ENCODE assay signal across 19 mouse cellular contexts in the genomic region with DNA sequence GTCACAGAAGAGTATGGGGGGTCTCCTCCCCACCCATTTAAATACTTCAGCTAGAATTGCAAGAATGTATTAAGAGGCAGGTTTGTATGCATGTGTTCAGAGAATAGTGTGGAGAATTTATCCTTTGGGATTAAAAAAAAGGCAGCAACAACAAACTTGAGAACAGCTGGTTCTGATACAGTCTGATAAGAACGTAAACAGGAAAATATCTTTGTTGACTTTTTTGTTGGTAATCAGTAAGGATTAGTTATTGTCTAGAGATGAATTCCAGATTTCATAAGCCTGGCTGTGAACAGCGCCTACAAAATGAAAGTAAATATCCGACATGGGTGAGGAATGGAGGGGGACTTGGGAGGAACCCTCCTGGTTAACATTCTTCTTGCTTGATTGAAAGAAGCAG.
DNase-seq lines count a peak whose midpoint lies in the region; ATAC-seq and TF ChIP-seq lines count a peak whose summit lies in the region.
"Had no signal": no experiment of that assay in that cellular context is flagged by ENCODE, and none has a peak within 500 bp of the region (broad histone marks: within the 10 kb centered on the region; RNA-seq: fewer than 3 reads in every experiment).

No protein-coding gene starts in this region.

- no peaks in the 10 kb centered on the region; the same call in 1 of the 2 replicates for H3K27me3 ChIP-seq in embryonic facial prominence, embryonic 13.5 days
- 0 out of 2 replicates have a peak, but pooled peaks cover 7% of the 10 kb centered on the region for H3K27me3 ChIP-seq in embryonic facial prominence, embryonic 10.5 days (replicated peaks; ENCODE audit: low read depth, poor library complexity, severe bottlenecking)
- 0 out of 2 replicates have a peak, but pooled peaks cover 6% of the 10 kb centered on the region for H3K27me3 ChIP-seq in heart, postnatal 0 days (ENCODE audit: control insufficient read depth, insufficient read depth, low read length)
- peaks cover 6% of the 10 kb centered on the region for H3K27me3 ChIP-seq in lung, embryonic 16.5 days (ENCODE audit: control insufficient read depth, insufficient read depth, low read depth, low read length)
- no peaks in the 10 kb centered on the region; the same call in 1 of the 2 replicates for H3K27me3 ChIP-seq in liver, embryonic 12.5 days (replicated peaks)
- H3K27me3 ChIP-seq: intestine, embryonic 15.5 days had no signal

- no peak for TF ChIP-seq EP300 in heart, postnatal 0 days (IDR thresholded peaks at IDR 0.05; ENCODE audit: low read depth)

- WGBS in embryonic facial prominence, embryonic 13.5 days = 29% methylated on average over 3 of the region's 3 CpGs
- WGBS in embryonic facial prominence, embryonic 10.5 days = 77% methylated on average over 3 of the region's 3 CpGs
- 55% methylated on average over 3 of the region's 3 CpGs for WGBS in heart, postnatal 0 days
- WGBS in lung, embryonic 16.5 days = 44% methylated on average over 3 of the region's 3 CpGs
- 69% methylated on average over 3 of the region's 3 CpGs for WGBS in liver, embryonic 12.5 days (ENCODE audit: insufficient replicate concordance)

- no peak for TF ChIP-seq CTCF in heart, postnatal 0 days (IDR thresholded peaks at IDR 0.05; ENCODE audit: low read depth)

- no peaks in the 10 kb centered on the region; the same call in 1 of the 2 replicates for H3K4me1 ChIP-seq in embryonic facial prominence, embryonic 13.5 days
- peaks cover 5% of the 10 kb centered on the region; the same call in 1 of the 2 replicates for H3K4me1 ChIP-seq in embryonic facial prominence, embryonic 10.5 days
- H3K4me1 ChIP-seq in heart, postnatal 0 days (ENCODE audit: control insufficient read depth, insufficient read depth) = 0 out of 2 replicates have a peak, but pooled peaks cover 7% of the 10 kb centered on the region
- peaks cover 6% of the 10 kb centered on the region; the same call in 1 of the 2 replicates for H3K4me1 ChIP-seq in lung, embryonic 16.5 days (replicated peaks; ENCODE audit: control insufficient read depth, insufficient read depth, low read length)
- H3K4me1 ChIP-seq in liver, embryonic 12.5 days = no peaks in the 10 kb centered on the region
- H3K4me1 ChIP-seq: hindbrain, embryonic 13.5 days had no signal

- no peak for DNase-seq in embryonic facial prominence, embryonic 10.5 days (ENCODE audit: low spot score)
- no peak for DNase-seq in heart, postnatal 0 days (ENCODE audit: low spot score)
- DNase-seq in heart, postnatal 36 days = no peak
- DNase-seq in lung, postnatal 10 days = no peak
- no peak for DNase-seq in spleen, postnatal 10 days (ENCODE audit: low spot score in 2 of 2)
- DNase-seq: adrenal gland, postnatal 10 days; cerebellum, adult 11-12 months; cerebellum, postnatal 36 days; kidney, postnatal 25 days; layer of hippocampus, adult 9-11 months had no signal

- no peak overlapping the region for H3K4me3 ChIP-seq in embryonic facial prominence, embryonic 13.5 days
- no peak overlapping the region for H3K4me3 ChIP-seq in embryonic facial prominence, embryonic 10.5 days
- H3K4me3 ChIP-seq in heart, postnatal 0 days (ENCODE audit: low read depth, low read length) = no peak overlapping the region
- 0 out of 2 replicates have a peak overlapping the region, but pooled peaks have one; percentile 14 for H3K4me3 ChIP-seq in lung, embryonic 16.5 days (ENCODE audit: low read length)
- no peak overlapping the region for H3K4me3 ChIP-seq in liver, embryonic 12.5 days
- H3K4me3 ChIP-seq: hindbrain, embryonic 13.5 days; intestine, embryonic 15.5 days; limb, embryonic 12.5 days had no signal

- intact Hi-C loops in heart, postnatal 36 days (cut with DNase I) = loop anchor here (5.0 kb wide), 4 partner anchors 53 to 433 kb away; no protein-coding TSS in a partner anchor

- no peaks in the 10 kb centered on the region for H3K36me3 ChIP-seq in embryonic facial prominence, embryonic 13.5 days
- H3K36me3 ChIP-seq in embryonic facial prominence, embryonic 10.5 days (replicated peaks) = no peaks in the 10 kb centered on the region
- H3K36me3 ChIP-seq in heart, postnatal 0 days (replicated peaks; ENCODE audit: control insufficient read depth, insufficient read depth, low read length) = no peaks in the 10 kb centered on the region
- no peaks in the 10 kb centered on the region for H3K36me3 ChIP-seq in lung, embryonic 16.5 days (ENCODE audit: control insufficient read depth, insufficient read depth, low read length)
- H3K36me3 ChIP-seq in liver, embryonic 12.5 days = no peaks in the 10 kb centered on the region
- H3K36me3 ChIP-seq: hindbrain, embryonic 13.5 days; intestine, embryonic 15.5 days; limb, embryonic 12.5 days had no signal

- peak overlapping the region; percentile 14; the same call in 1 of the 2 replicates for H3K4me2 ChIP-seq in embryonic facial prominence, embryonic 13.5 days
- 0 out of 2 replicates have a peak overlapping the region, but pooled peaks have one; percentile 1 for H3K4me2 ChIP-seq in heart, postnatal 0 days (ENCODE audit: low read depth, low read length)
- peak overlapping the region; percentile 19; the same call in 1 of the 2 replicates for H3K4me2 ChIP-seq in lung, embryonic 16.5 days (ENCODE audit: low read depth, low read length)
- H3K4me2 ChIP-seq in liver, embryonic 12.5 days = no peak overlapping the region
- H3K4me2 ChIP-seq: hindbrain, embryonic 13.5 days; intestine, embryonic 15.5 days; limb, embryonic 12.5 days had no signal

- no peak for ATAC-seq in embryonic facial prominence, embryonic 13.5 days (ENCODE audit: insufficient number of reproducible peaks, insufficient read depth, low FRiP score, low TSS enrichment, low read depth)
- ATAC-seq in heart, postnatal 0 days (ENCODE audit: insufficient read depth, low read depth) = no peak
- ATAC-seq in lung, embryonic 16.5 days (ENCODE audit: low read depth) = no peak
- no peak for ATAC-seq in liver, embryonic 12.5 days
- ATAC-seq: forebrain, embryonic 16.5 days; intestine, embryonic 15.5 days; midbrain, embryonic 16.5 days had no signal

- H3K9me3 ChIP-seq in embryonic facial prominence, embryonic 13.5 days = no peaks in the 10 kb centered on the region
- no peaks in the 10 kb centered on the region for H3K9me3 ChIP-seq in embryonic facial prominence, embryonic 10.5 days
- no peaks in the 10 kb centered on the region for H3K9me3 ChIP-seq in heart, postnatal 0 days (replicated peaks; ENCODE audit: control insufficient read depth, low read length)
- no peaks in the 10 kb centered on the region for H3K9me3 ChIP-seq in lung, embryonic 16.5 days (ENCODE audit: control insufficient read depth, low read length)
- H3K9me3 ChIP-seq in liver, embryonic 12.5 days (replicated peaks) = no peaks in the 10 kb centered on the region
- H3K9me3 ChIP-seq: hindbrain, embryonic 13.5 days; intestine, embryonic 15.5 days; limb, embryonic 12.5 days had no signal

- no peak overlapping the region for H3K9ac ChIP-seq in embryonic facial prominence, embryonic 13.5 days
- no peak overlapping the region for H3K9ac ChIP-seq in heart, postnatal 0 days (replicated peaks; ENCODE audit: low read depth, low read length)
- no peak overlapping the region for H3K9ac ChIP-seq in lung, embryonic 16.5 days (ENCODE audit: low read length)
- no peak overlapping the region for H3K9ac ChIP-seq in liver, embryonic 12.5 days
- H3K9ac ChIP-seq: hindbrain, embryonic 13.5 days; intestine, embryonic 15.5 days; limb, embryonic 12.5 days; liver, embryonic 14.5 days had no signal

- H3K27ac ChIP-seq in embryonic facial prominence, embryonic 13.5 days = no peak overlapping the region
- H3K27ac ChIP-seq in embryonic facial prominence, embryonic 10.5 days (replicated peaks) = no peak overlapping the region
- no peak overlapping the region for H3K27ac ChIP-seq in heart, postnatal 0 days (ENCODE audit: low read depth)
- no peak overlapping the region for H3K27ac ChIP-seq in lung, embryonic 16.5 days (ENCODE audit: low read length)
- no peak overlapping the region for H3K27ac ChIP-seq in liver, embryonic 12.5 days
- H3K27ac ChIP-seq: hindbrain, embryonic 13.5 days; intestine, embryonic 15.5 days; limb, embryonic 12.5 days; liver, embryonic 14.5 days had no signal
